Mouse (Mus musculus) C2C12 (cell line): ENCODE measurements at regions not wholly inside any gene's neighbourhood (a gene's known extent, or its start where the extent isn't known, plus 50 kb on each side); places are given as distances from the start of the nearest gene placed in this dataset.

ENCODE experiments used
- H3K27me3 ChIP-seq: one replicate; pipeline ENCODE4 v1.6.1; 2011; ENCODE audit not compliant: control insufficient read depth, insufficient read depth, insufficient read length
- H3K36me3 ChIP-seq: one replicate; pipeline ENCODE4 v1.6.1; 2011; ENCODE audit not compliant: control insufficient read depth, insufficient read depth
- H3K4me3 ChIP-seq: one replicate; pipeline ENCODE4 v1.5.1; 2011; ENCODE audit warnings: mild to moderate bottlenecking, control low read depth; ENCODE audit not compliant: poor library complexity, insufficient read depth, severe bottlenecking
- H3K79me2 ChIP-seq: one replicate; pipeline ENCODE4 v1.6.1; 2011; ENCODE audit not compliant: control insufficient read depth, insufficient read depth
- H3K79me3 ChIP-seq: one replicate; pipeline ENCODE4 v1.6.1; 2011; ENCODE audit warnings: low read depth, control low read depth
- H3ac ChIP-seq: one replicate; pipeline ENCODE3; 2011; ENCODE audit warnings: low read depth; ENCODE audit not compliant: control insufficient read depth, insufficient read length
- CEBPB ChIP-seq: IDR thresholded peaks from one replicate; pipeline ENCODE4 v1.6.1; 2011; ENCODE audit warnings: low read depth, mild to moderate bottlenecking, control low read depth, moderate library complexity
- CTCF ChIP-seq: IDR thresholded peaks from one replicate; pipeline ENCODE4 v1.5.1; 2011; ENCODE audit not compliant: control insufficient read depth, insufficient read depth, insufficient read length
- FOSL1 ChIP-seq: IDR thresholded peaks from one replicate; pipeline ENCODE4 v1.8.0; 2011; ENCODE audit warnings: mild to moderate bottlenecking, low read length; ENCODE audit not compliant: poor library complexity, insufficient read depth, severe bottlenecking
- MAX ChIP-seq: IDR thresholded peaks from one replicate; pipeline ENCODE4 v1.6.1; 2011; ENCODE audit warnings: mild to moderate bottlenecking, control low read depth
- MYOD1 ChIP-seq: IDR thresholded peaks from one replicate; pipeline ENCODE4 v1.6.1; 2011; ENCODE audit warnings: low read depth; ENCODE audit not compliant: control insufficient read depth, insufficient read length
- MYOG ChIP-seq: IDR thresholded peaks from one replicate; pipeline ENCODE4 v1.6.1; 2011; ENCODE audit not compliant: control insufficient read depth, insufficient read length; ENCODE audit errors: extremely low read depth
- USF1 ChIP-seq: IDR thresholded peaks from one replicate; pipeline ENCODE4 v1.6.1; 2011; ENCODE audit warnings: low read depth, mild to moderate bottlenecking, control low read depth, moderate library complexity

DNA sequence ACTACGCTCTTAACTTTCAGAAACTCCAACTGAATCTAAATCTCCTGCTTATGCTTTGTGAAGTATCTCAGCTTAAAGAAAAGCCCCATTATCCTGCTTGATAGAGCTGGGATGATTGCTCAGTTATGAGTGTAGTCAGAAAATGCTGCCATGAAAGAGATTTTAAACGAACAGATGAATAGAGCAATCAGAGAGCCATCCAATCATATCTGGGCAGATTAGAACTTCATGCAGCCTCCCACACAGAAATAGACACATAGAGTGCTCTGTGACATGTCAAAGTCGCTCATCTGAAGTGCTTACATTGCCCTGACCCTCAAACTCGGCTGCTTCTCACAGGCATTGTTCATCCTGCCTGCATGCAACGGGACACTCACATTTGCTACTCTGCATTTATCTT is 299.0 kb downstream of the Dmrt2 start:
- no peaks in the 10 kb centered on the region for H3K27me3 ChIP-seq
- no peak overlapping the region for H3ac ChIP-seq
- H3K79me3 ChIP-seq: no peaks in the 10 kb centered on the region
- H3K36me3 ChIP-seq: no peaks in the 10 kb centered on the region
- no peak overlapping the region for H3K4me3 ChIP-seq
- H3K79me2 ChIP-seq: no peaks in the 10 kb centered on the region
- TF ChIP-seq CEBPB (no peak), USF1 (no peak), MYOG (no peak), MAX (no peak), MYOD1 (no peak), CTCF (no peak), FOSL1 (no peak)

- H3ac ChIP-seq: no peak overlapping the region
- no peaks in the 10 kb centered on the region for H3K36me3 ChIP-seq
- H3K79me2 ChIP-seq: no peaks in the 10 kb centered on the region
- no peaks in the 10 kb centered on the region for H3K27me3 ChIP-seq
- TF ChIP-seq MYOD1 (no peak), CEBPB (no peak), MYOG (no peak), FOSL1 (no peak), USF1 (no peak), MAX (no peak), CTCF (no peak)
- no peak overlapping the region for H3K4me3 ChIP-seq
- H3K79me3 ChIP-seq: no peaks in the 10 kb centered on the region
Measured at GRCm38 (mm10) chr19:25975202-25975601, 303.0 kb downstream of the Dmrt2 start.

GRCm38 (mm10) chr19:25980308-25980707 is 308.1 kb downstream of the Dmrt2 start:
- no peaks in the 10 kb centered on the region for H3K79me2 ChIP-seq
- no peaks in the 10 kb centered on the region for H3K36me3 ChIP-seq
- no peak overlapping the region for H3ac ChIP-seq
- H3K4me3 ChIP-seq: no peak overlapping the region
- no peaks in the 10 kb centered on the region for H3K79me3 ChIP-seq
- H3K27me3 ChIP-seq: no peaks in the 10 kb centered on the region
- TF ChIP-seq USF1 (no peak), MYOD1 (no peak), MYOG (no peak)

DNA sequence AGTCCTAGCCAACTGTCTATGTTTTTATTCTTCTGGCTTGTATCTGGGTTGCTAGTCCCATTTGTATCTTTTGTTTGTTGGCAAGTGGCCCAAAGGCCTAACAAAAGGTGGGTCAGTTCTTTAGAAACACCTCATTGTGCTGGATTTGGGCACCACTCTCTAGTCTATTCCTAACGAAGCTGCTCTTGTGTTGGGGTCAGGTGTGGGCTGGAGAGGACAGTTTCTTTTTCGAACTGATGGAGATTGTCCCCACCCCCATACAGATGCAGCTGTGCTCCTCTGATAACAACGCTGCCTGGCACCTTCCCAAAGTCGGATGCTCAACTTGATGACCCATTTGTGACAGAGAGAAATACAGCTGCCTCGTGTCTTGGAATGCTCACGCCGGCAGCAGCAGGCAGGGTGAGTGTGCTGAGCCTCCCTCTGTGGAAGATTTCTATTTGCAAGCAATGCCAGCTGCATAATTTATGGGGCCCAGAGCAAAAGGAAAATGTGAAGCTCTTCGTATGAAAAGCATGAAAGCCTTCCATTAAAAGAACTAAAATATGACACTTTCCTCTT is 342.5 kb downstream of the Dmrt2 start:
- no peak for TF ChIP-seq MYOG
- no peak for TF ChIP-seq MYOD1
- no peak for TF ChIP-seq CTCF
- TF ChIP-seq MAX: no peak
- no peak for TF ChIP-seq FOSL1
- no peak for TF ChIP-seq CEBPB
- TF ChIP-seq USF1: no peak
- no peaks in the 10 kb centered on the region for H3K27me3 ChIP-seq

GRCm38 (mm10) chr19:26021141-26021540 is 348.9 kb downstream of the Dmrt2 start:
- Histone ChIP-seq H3K79me2 (no peaks in the 10 kb centered on the region), H3K79me3 (no peaks in the 10 kb centered on the region), H3K36me3 (no peaks in the 10 kb centered on the region), H3K4me3 (no peak overlapping the region), H3ac (no peak overlapping the region), H3K27me3 (no peaks in the 10 kb centered on the region)
- no peak for TF ChIP-seq FOSL1
- TF ChIP-seq CEBPB: no peak
- no peak for TF ChIP-seq MAX
- no peak for TF ChIP-seq MYOD1
- no peak for TF ChIP-seq MYOG
- no peak for TF ChIP-seq CTCF
- TF ChIP-seq USF1: no peak

More for the DNA sequence above, 342.5 kb downstream of the Dmrt2 start:
- Histone ChIP-seq H3K79me3 (no peaks in the 10 kb centered on the region), H3K36me3 (no peaks in the 10 kb centered on the region), H3K79me2 (no peaks in the 10 kb centered on the region), H3K4me3 (no peak overlapping the region), H3ac (no peak overlapping the region)

DNA sequence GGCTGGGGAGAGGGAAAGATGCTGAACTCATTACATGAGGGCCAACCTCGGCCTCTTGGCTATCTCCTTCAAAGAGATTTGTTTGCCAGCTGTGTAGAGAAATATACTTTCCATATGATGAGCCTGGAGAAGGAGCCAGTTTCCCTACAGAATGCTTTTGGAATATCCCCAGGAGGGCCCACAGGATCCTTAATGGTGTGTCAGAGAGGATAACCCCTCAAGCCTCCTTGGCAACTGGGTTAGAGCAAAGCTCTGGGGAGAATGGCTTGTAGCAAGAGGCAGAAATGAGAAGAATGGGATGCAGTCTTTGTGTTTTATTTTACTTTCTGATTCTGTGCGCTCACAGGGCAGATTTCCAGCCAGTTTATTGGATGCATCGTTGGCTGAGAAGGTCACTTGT is 353.9 kb downstream of the Dmrt2 start:
- TF ChIP-seq MAX (no peak), USF1 (no peak), FOSL1 (no peak)

More for the DNA sequence above, 353.9 kb downstream of the Dmrt2 start:
- H3K79me3 ChIP-seq: no peaks in the 10 kb centered on the region
- no peak overlapping the region for H3K4me3 ChIP-seq
- H3K36me3 ChIP-seq: no peaks in the 10 kb centered on the region
- no peaks in the 10 kb centered on the region for H3K79me2 ChIP-seq
- no peaks in the 10 kb centered on the region for H3K27me3 ChIP-seq
- H3ac ChIP-seq: no peak overlapping the region
